Mouse (Mus musculus) liver, adult 2 months (tissue): ENCODE measurements around the gene Mdga2. TPM values are rescaled to one million over a fixed set of nuclear protein-coding genes. Genes with fewer than 3 reads are reported as not detected.

ENCODE experiments used
- DNase-seq: peaks from one replicate; pipeline ENCODE4 v3.0.0-alpha.2; 2011; ENCODE audit warnings: low read depth, low spot score; ENCODE audit errors: extremely low read depth
- H3K27ac ChIP-seq: fragments of 200-500 bp; replicated peaks from 2 replicates; pipeline ENCODE4 v1.5.1; 2012; ENCODE audit warnings: low read depth, mild to moderate bottlenecking, control low read depth, inconsistent platforms, low read length; ENCODE audit not compliant: insufficient read depth
- H3K27me3 ChIP-seq: fragments of 200-500 bp; 2 replicates; pipeline ENCODE4 v1.6.1; 2012; ENCODE audit warnings: mild to moderate bottlenecking, moderate library complexity, low read length, inconsistent platforms; ENCODE audit not compliant: control insufficient read depth, insufficient read depth
- H3K36me3 ChIP-seq: fragments of 200-500 bp; 2 replicates; pipeline ENCODE4 v1.6.1; 2012; ENCODE audit warnings: low read length, inconsistent platforms; ENCODE audit not compliant: control insufficient read depth, insufficient read depth
- H3K4me1 ChIP-seq: fragments of 200-500 bp; 2 replicates; pipeline ENCODE4 v1.6.1; 2011; ENCODE audit warnings: low read length; ENCODE audit not compliant: control insufficient read depth, insufficient read depth
- H3K4me3 ChIP-seq: fragments of 200-500 bp; 2 replicates; pipeline ENCODE4 v1.5.1; 2011; ENCODE audit warnings: low read depth, mild to moderate bottlenecking, control low read depth, low read length, moderate library complexity; ENCODE audit not compliant: insufficient read depth
- H3K79me2 ChIP-seq: fragments of 200-500 bp; 2 replicates; pipeline ENCODE4 v1.6.1; 2012; ENCODE audit warnings: inconsistent platforms, mild to moderate bottlenecking, low read length, moderate library complexity; ENCODE audit not compliant: control insufficient read depth, insufficient read depth
- H3K9ac ChIP-seq: fragments of 200-500 bp; 2 replicates; pipeline ENCODE4 v1.6.1; 2012; ENCODE audit warnings: low read depth, mild to moderate bottlenecking, control low read depth, inconsistent platforms, low read length
- CTCF ChIP-seq: fragments of 200-500 bp; IDR thresholded peaks from 2 replicates; pipeline ENCODE4 v1.5.1; 2011; ENCODE audit warnings: low read depth, low read length, control low read depth
- POLR2A ChIP-seq: fragments of 200-500 bp; IDR thresholded peaks from 2 replicates; pipeline ENCODE4 v1.6.1; 2011; ENCODE audit warnings: low read length, control low read depth; ENCODE audit not compliant: insufficient read depth; ENCODE audit errors: extremely low read depth
- WGBS: fragments of 180-500 bp; shearing (Covaris S2); methylation state at CpG from one replicate; pipeline ENCODE4 v1.1.7; 2018; 5-methylcytosine and 5-hydroxymethylcytosine counted together
- polyA plus RNA-seq: library from polyadenylated mRNA; depleted of rRNA; stranded (reverse); fragments of >200 nt; gene quantifications from 2 replicates; pipeline ENCODE4 v1.2.3, GENCODE M21; 2012; rRNA removed
- total RNA-seq: library from RNA; depleted of rRNA; stranded (reverse); fragments of >200 nt; gene quantifications from 2 replicates; pipeline ENCODE4 v1.2.3, GENCODE M21; 2014; rRNA removed

Gene Mdga2
- under 0.01 TPM in 1 of 2 replicates, not detected in the other for total RNA-seq
- not detected in 2 replicates for polyA plus RNA-seq

DNA sequence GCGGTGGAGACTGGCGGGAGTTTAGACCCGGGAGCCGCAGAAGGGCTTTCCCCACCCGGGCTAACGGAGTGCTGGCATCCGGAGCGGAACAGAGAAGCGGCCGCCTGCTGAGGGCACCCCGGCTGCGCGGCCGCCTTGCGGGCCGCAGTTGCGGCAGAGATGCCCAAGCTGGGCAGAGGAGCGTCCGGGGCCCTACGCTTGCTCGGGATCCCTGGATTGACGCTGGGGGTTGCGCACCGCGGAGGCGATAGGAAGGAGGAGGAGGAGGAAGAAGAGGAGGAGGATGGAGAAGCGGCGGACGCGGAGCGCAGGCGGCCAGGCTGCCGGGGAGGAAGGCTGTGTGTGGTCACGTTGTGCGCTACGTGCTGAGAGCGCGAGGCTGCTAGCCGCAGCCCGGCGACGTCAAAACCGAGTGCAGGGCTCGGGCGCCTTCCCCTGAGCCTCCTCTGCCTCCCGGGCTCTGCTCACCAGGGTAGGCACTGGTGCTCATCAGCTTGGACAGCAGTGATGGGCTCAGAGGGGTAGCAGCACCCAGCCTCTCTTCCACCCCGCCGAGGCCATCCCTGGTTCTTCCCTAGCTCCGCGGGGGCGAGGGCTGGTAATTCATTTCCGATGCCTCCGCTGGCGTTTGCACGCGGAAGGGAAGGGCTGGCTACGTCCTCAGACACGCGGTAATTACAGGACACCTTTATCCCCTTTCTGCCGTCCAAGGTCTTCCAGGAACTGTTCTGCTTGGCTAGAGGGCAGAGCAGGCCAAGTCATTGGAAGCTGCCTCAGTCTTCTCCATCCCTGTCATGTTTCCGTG is at the start of gene Mdga2:
TSS of gene Mdga2 (minus strand) at position 329 of the 805 bp plus-strand sequence.
- Histone ChIP-seq H3K9ac (no peak within 1 kb of the TSS), H3K4me3 (no peak within 1 kb of the TSS), H3K27me3 (peaks cover 19% of the 10 kb centered on the region), H3K36me3 (no peaks in the 10 kb centered on the region), H3K79me2 (no peaks in the 10 kb centered on the region; the same call in 1 of the 2 replicates), H3K27ac (no peak within 1 kb of the TSS), H3K4me1 (no peaks in the 10 kb centered on the region)
- DNase-seq = no peak
- 2% methylated on average over 59 of the region's 61 CpGs for WGBS
- TF ChIP-seq POLR2A = no peak
- no peak for TF ChIP-seq CTCF

DNA sequence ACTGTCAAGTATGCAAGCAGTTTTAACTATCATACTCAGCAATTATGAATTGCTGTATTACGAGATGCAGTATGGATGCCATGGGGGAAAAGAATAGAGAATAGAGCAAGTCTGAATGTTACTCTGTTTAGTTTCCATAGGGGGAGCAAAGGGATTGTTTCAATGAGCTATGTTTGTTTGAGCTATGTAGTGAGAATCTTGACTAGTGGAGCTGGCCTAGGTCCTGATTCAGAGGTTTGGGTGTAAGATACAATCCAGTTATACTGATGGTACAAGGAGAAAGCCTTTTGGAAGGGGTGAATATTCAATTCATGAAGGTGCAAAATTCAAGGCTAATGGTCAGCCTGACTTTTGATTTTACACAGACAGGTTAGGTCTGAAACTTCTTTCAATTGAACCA is 45.1 kb upstream of the Mdga2 start:
- no peaks in the 10 kb centered on the region for H3K36me3 ChIP-seq
- WGBS = 61% methylated on average over 1 of the region's 1 CpGs
- H3K27ac ChIP-seq = no peak overlapping the region
- TF ChIP-seq CTCF (no peak), POLR2A (no peak)
- H3K4me1 ChIP-seq = no peaks in the 10 kb centered on the region
- DNase-seq = no peak
- no peak overlapping the region for H3K4me3 ChIP-seq
- no peaks in the 10 kb centered on the region for H3K27me3 ChIP-seq
- no peak overlapping the region for H3K9ac ChIP-seq
- H3K79me2 ChIP-seq = no peaks in the 10 kb centered on the region

DNA sequence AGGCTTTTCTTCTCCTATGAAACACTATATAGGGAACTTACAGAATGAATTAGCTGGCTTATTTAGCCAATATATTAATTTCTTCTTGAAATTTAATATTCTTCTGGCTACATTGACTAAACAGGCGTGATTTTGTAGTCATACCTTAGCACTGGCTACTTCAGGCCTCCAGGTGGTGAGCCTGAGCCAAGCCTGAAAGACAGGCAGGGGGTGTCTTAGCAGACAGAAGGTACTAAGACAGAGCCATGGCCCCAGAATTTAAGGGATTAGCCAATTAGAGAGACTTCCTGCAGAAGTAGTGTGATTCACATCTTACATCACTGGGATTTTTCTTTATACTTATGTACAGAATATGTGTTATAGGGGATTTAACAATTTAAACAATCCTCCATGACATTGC is 1.2 kb upstream of the Mdga2 start:
- no peak overlapping the region for H3K9ac ChIP-seq
- H3K27me3 ChIP-seq = peaks cover 19% of the 10 kb centered on the region
- H3K27ac ChIP-seq = no peak overlapping the region
- no peaks in the 10 kb centered on the region for H3K36me3 ChIP-seq
- WGBS = 21% methylated on average over 1 of the region's 1 CpGs
- H3K79me2 ChIP-seq = no peaks in the 10 kb centered on the region; the same call in 1 of the 2 replicates
- TF ChIP-seq POLR2A = no peak
- TF ChIP-seq CTCF = no peak
- no peak for DNase-seq
- no peaks in the 10 kb centered on the region for H3K4me1 ChIP-seq
- H3K4me3 ChIP-seq = no peak overlapping the region

DNA sequence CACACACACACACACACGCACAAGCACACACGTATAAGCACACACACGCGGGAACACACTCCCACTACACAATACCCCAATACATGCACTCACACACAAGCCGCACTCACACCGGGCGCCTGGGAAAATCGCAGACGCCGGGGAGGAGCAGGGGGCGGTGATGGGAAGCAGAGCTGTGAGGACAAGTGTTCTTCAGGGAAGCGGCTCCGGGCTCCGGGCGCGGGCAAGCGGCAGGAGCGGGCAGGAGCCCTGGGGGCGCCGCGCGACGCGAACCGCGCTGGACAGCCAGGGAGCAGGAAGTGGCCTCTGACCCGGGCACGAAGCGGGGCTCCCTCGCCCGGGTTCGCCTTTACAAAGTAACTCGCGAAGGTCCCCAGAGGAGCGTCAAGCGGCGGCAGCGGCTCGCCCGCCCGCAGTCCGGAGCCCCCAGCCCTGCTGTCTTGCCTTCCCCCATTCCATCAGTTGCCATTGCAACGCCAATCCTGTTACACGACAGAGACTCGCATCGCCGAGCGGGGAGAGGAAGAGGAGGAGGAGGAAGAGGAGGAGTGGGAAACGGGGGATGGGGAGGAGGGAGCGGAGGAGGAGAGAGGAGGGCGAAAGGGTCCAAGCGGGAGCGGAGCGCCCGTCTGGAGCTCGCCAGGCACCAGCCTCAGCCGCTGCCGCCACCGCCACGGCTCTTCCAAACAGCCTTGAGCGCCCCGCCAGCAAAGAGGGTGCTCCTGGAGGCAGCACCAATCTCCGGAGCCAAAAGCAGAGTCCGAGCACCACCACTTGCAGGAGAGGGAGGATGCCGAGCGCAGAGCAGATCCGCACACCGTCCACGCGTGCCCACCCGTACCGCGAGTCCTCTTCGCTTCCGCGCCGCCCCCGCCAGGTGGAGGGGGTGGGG is 774 bp downstream of the Mdga2 start:
- Histone ChIP-seq H3K4me3 (no peak overlapping the region), H3K27me3 (peaks cover 19% of the 10 kb centered on the region), H3K27ac (no peak overlapping the region), H3K9ac (no peak overlapping the region), H3K4me1 (no peaks in the 10 kb centered on the region), H3K79me2 (no peaks in the 10 kb centered on the region; the same call in 1 of the 2 replicates), H3K36me3 (no peaks in the 10 kb centered on the region)
- WGBS = 2% methylated on average over 76 of the region's 78 CpGs
- TF ChIP-seq POLR2A = no peak
- TF ChIP-seq CTCF = no peak
- DNase-seq = no peak

DNA sequence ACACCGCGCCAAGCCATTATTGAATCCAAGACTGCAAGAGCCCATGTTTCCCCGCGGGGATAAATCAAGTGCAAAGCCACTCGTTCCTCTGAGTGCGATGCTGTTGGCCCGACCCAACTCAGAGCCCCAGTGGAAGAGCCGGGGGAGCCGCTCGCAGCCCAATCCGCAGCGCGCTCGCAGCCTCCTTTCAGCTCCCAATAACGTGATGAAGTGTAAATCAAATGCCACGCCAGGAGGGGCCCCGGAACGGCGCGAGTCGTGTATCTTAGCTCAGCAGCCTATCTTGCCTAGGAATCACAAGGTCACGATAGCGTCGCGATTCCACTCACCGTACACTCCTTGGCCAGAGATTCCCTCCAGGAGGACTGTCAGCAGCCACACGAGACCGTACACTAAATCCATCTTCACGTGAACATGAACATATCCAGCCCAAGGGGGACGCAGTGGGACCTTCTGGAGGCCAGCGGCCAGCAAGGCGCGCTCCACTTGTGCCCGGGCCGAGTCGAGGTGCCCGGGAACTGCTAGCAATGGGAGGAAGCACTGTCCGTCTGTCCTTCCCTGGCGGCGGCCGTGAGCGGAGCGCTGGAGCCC is 1.6 kb downstream of the Mdga2 start:
- H3K9ac ChIP-seq = no peak overlapping the region
- H3K4me3 ChIP-seq = no peak overlapping the region
- 1% methylated on average over 43 of the region's 43 CpGs for WGBS
- no peaks in the 10 kb centered on the region; the same call in 1 of the 2 replicates for H3K79me2 ChIP-seq
- H3K27me3 ChIP-seq = peaks cover 19% of the 10 kb centered on the region
- no peaks in the 10 kb centered on the region for H3K36me3 ChIP-seq
- DNase-seq = no peak
- no peaks in the 10 kb centered on the region for H3K4me1 ChIP-seq
- TF ChIP-seq POLR2A (no peak), CTCF (no peak)
- H3K27ac ChIP-seq = no peak overlapping the region
